Mouse (Mus musculus): Measurements from ENCODE around the gene Fgfr2.
"Not testable (repeated sequence)": the region's sequence is repeated elsewhere in the genome, so short reads cannot be mapped to it uniquely, and the experiment has no call there.

Gene Fgfr2

GRCm38 (mm10) chr7:130546791-130547484 lies 2576.2 kb downstream of the Fgfr2 start:
- peak; percentile 90 for DNase-seq (ENCODE audit: low spot score)

GRCm38 (mm10) chr7:130546421-130546790 lies 2576.7 kb downstream of the Fgfr2 start:
- no peak for DNase-seq (ENCODE audit: low spot score)

GRCm38 (mm10) chr7:130545893-130546292 lies 2577.3 kb downstream of the Fgfr2 start:
- no peak for DNase-seq (ENCODE audit: low spot score)

- DNase-seq (ENCODE audit: low spot score) = no peak
Measured at GRCm38 (mm10) chr7:130545401-130545800, 2577.7 kb downstream of the Fgfr2 start.

GRCm38 (mm10) chr7:130543181-130543580 lies 2580.0 kb downstream of the Fgfr2 start:
- DNase-seq (ENCODE audit: low spot score) = no peak

- no peak for DNase-seq (ENCODE audit: low spot score)
Measured at GRCm38 (mm10) chr7:130540176-130540575, 2583.0 kb downstream of the Fgfr2 start.

GRCm38 (mm10) chr7:130537068-130537467 lies 2586.1 kb downstream of the Fgfr2 start:
- DNase-seq (ENCODE audit: low spot score) = no peak

GRCm38 (mm10) chr7:130535174-130535573 lies 2588.0 kb downstream of the Fgfr2 start:
- DNase-seq (ENCODE audit: low spot score) = no peak

- peak; percentile 74 for DNase-seq (ENCODE audit: low spot score)
Measured at GRCm38 (mm10) chr7:130533316-130534260, 2589.6 kb downstream of the Fgfr2 start.

- DNase-seq (ENCODE audit: low spot score) = not testable (repeated sequence)
Measured at GRCm38 (mm10) chr7:130531138-130531537, 2592.0 kb downstream of the Fgfr2 start.

GRCm38 (mm10) chr7:130527306-130527705 lies 2595.8 kb downstream of the Fgfr2 start:
- DNase-seq (ENCODE audit: low spot score) = no peak

GRCm38 (mm10) chr7:130523451-130523850 lies 2599.7 kb downstream of the Fgfr2 start:
- DNase-seq (ENCODE audit: low spot score) = no peak

GRCm38 (mm10) chr7:130520812-130521422 lies 2602.2 kb downstream of the Fgfr2 start:
- no peak for DNase-seq (ENCODE audit: low spot score)

GRCm38 (mm10) chr7:130520049-130520425 lies 2603.1 kb downstream of the Fgfr2 start, which contains the start of gene Ate1:
Gene Ate1 (minus strand): TSS chr7:130520369.
- no peak for DNase-seq (ENCODE audit: low spot score)

GRCm38 (mm10) chr7:130519096-130520048 lies 2603.8 kb downstream of the Fgfr2 start:
- DNase-seq (ENCODE audit: low spot score) = peak; percentile 89

GRCm38 (mm10) chr7:130518213-130519095 lies 2604.7 kb downstream of the Fgfr2 start:
- DNase-seq (ENCODE audit: low spot score) = no peak

GRCm38 (mm10) chr7:130510243-130510642 lies 2612.9 kb downstream of the Fgfr2 start:
- no peak for DNase-seq (ENCODE audit: low spot score)

GRCm38 (mm10) chr7:130503006-130503405 lies 2620.1 kb downstream of the Fgfr2 start:
- DNase-seq (ENCODE audit: low spot score) = no peak

GRCm38 (mm10) chr7:130501499-130501898 lies 2621.7 kb downstream of the Fgfr2 start:
- DNase-seq (ENCODE audit: low spot score) = no peak

GRCm38 (mm10) chr7:130493346-130493745 lies 2629.8 kb downstream of the Fgfr2 start:
- DNase-seq (ENCODE audit: low spot score) = no peak

All from spleen, adult 12 weeks (tissue).